Mouse (Mus musculus): Measurements from ENCODE around the gene Rpl9.
A peak's percentile ranks its signal among the peaks of the same experiment; 100 is the strongest.

Gene Rpl9

GRCm38 (mm10) chr5:65390648-65391644 is at the start of gene Rpl9, which contains the start of gene Lias:
Gene Rpl9, minus strand, starts transcription at chr5:65391444.
Gene Lias, plus strand, starts transcription at chr5:65391497.
- peak; percentile 98 to 99 for DNase-seq (ENCODE audit: low spot score in 2 of 2)

- DNase-seq (ENCODE audit: low spot score in 2 of 2), result no peak
Measured at GRCm38 (mm10) chr5:65438041-65438440, 46.8 kb upstream of the Rpl9 start.

GRCm38 (mm10) chr5:65435806-65436561 is 44.7 kb upstream of the Rpl9 start, which contains the start of gene Ugdh:
Gene Ugdh, minus strand, starts transcription at chr5:65435949.
- peak; percentile 97 to 98 for DNase-seq (ENCODE audit: low spot score in 2 of 2)

GRCm38 (mm10) chr5:65435363-65435805 is 44.1 kb upstream of the Rpl9 start:
- DNase-seq (ENCODE audit: low spot score in 2 of 2), result no peak

- DNase-seq (ENCODE audit: low spot score in 2 of 2), result no peak
Measured at GRCm38 (mm10) chr5:65434471-65435362, 43.5 kb upstream of the Rpl9 start.

GRCm38 (mm10) chr5:65429441-65429840 is 38.2 kb upstream of the Rpl9 start:
- DNase-seq (ENCODE audit: low spot score in 2 of 2), result no peak

- no peak for DNase-seq (ENCODE audit: low spot score in 2 of 2)
Measured at GRCm38 (mm10) chr5:65428321-65428720, 37.1 kb upstream of the Rpl9 start.

GRCm38 (mm10) chr5:65425251-65425650 is 34.0 kb upstream of the Rpl9 start:
- DNase-seq (ENCODE audit: low spot score in 2 of 2), result no peak

GRCm38 (mm10) chr5:65424215-65424614 is 33.0 kb upstream of the Rpl9 start:
- DNase-seq (ENCODE audit: low spot score in 2 of 2), result no peak

- DNase-seq (ENCODE audit: low spot score in 2 of 2), result no peak
Measured at GRCm38 (mm10) chr5:65422803-65423202, 31.6 kb upstream of the Rpl9 start.

- no peak for DNase-seq (ENCODE audit: low spot score in 2 of 2)
Measured at GRCm38 (mm10) chr5:65420822-65421221, 29.6 kb upstream of the Rpl9 start.

- no peak for DNase-seq (ENCODE audit: low spot score in 2 of 2)
Measured at GRCm38 (mm10) chr5:65419136-65419535, 27.9 kb upstream of the Rpl9 start.

GRCm38 (mm10) chr5:65415653-65416458 is 24.6 kb upstream of the Rpl9 start:
- peak in 1 of 2 experiments; percentile 61 for DNase-seq (ENCODE audit: low spot score in 2 of 2)

- DNase-seq (ENCODE audit: low spot score in 2 of 2), result no peak
Measured at GRCm38 (mm10) chr5:65407989-65408388, 16.7 kb upstream of the Rpl9 start.

GRCm38 (mm10) chr5:65401251-65401994 is 10.2 kb upstream of the Rpl9 start:
- DNase-seq (ENCODE audit: low spot score in 2 of 2), result peak; percentile 77 to 79

- DNase-seq (ENCODE audit: low spot score in 2 of 2), result no peak
Measured at GRCm38 (mm10) chr5:65394425-65394824, 3.2 kb upstream of the Rpl9 start.

GRCm38 (mm10) chr5:65391753-65392152 is 509 bp upstream of the Rpl9 start:
- DNase-seq (ENCODE audit: low spot score in 2 of 2), result no peak

- no peak for DNase-seq (ENCODE audit: low spot score in 2 of 2)
Measured at GRCm38 (mm10) chr5:65387008-65387867, 4.0 kb downstream of the Rpl9 start.

GRCm38 (mm10) chr5:65385704-65386103 is 5.5 kb downstream of the Rpl9 start:
- no peak for DNase-seq (ENCODE audit: low spot score in 2 of 2)

All from urinary bladder, postnatal 4 days (tissue).